Mouse (Mus musculus) kidney, postnatal 0 days (tissue): Measurements from ENCODE around the gene Ush1g. TPM values are rescaled to one million over a fixed set of nuclear protein-coding genes. Genes with fewer than 3 reads are reported as not detected.

Source experiments
- ATAC-seq: fragments of 200-750 bp; cut with Nextera tagmentation; replicated peaks from 2 replicates; pipeline ENCODE4 v1.8.0; 2017; ENCODE audit warnings: low read depth, moderate number of reproducible peaks, moderate TSS enrichment, moderate library complexity; ENCODE audit not compliant: low FRiP score
- DNase-seq: peaks from one replicate; pipeline ENCODE4 v3.0.0-alpha.2; 2016; ENCODE audit warnings: low spot score
- H3K27ac ChIP-seq: fragments of 300-500 bp; sonication (generic); 2 replicates; pipeline ENCODE4 v1.5.1; 2014; ENCODE audit warnings: mild to moderate bottlenecking
- H3K27me3 ChIP-seq: fragments of 300-500 bp; sonication (generic); 2 replicates; pipeline ENCODE4 v1.6.1; 2014; ENCODE audit warnings: low read length, mixed read lengths; ENCODE audit not compliant: insufficient read depth
- H3K36me3 ChIP-seq: fragments of 300-500 bp; sonication (generic); 2 replicates; pipeline ENCODE4 v1.6.1; 2014; ENCODE audit warnings: low read length, mixed read lengths; ENCODE audit not compliant: insufficient read depth
- H3K4me1 ChIP-seq: fragments of 300-500 bp; sonication (generic); replicated peaks from 2 replicates; pipeline ENCODE4 v1.6.1; 2014; ENCODE audit warnings: antibody characterized with exemption, low read length, mixed read lengths; ENCODE audit not compliant: insufficient read depth
- H3K4me2 ChIP-seq: fragments of 300-500 bp; sonication (generic); 2 replicates; pipeline ENCODE4 v1.6.1; 2014; ENCODE audit warnings: mild to moderate bottlenecking, low read length, moderate library complexity, mixed read lengths
- H3K4me3 ChIP-seq: fragments of 300-500 bp; sonication (generic); replicated peaks from 2 replicates; pipeline ENCODE4 v1.5.1; 2014; ENCODE audit warnings: low read depth, low read length
- H3K9ac ChIP-seq: fragments of 300-500 bp; sonication (generic); 2 replicates; pipeline ENCODE4 v1.6.1; 2014; ENCODE audit warnings: low read depth, low read length
- H3K9me3 ChIP-seq: fragments of 300-500 bp; sonication (generic); replicated peaks from 2 replicates; pipeline ENCODE4 v1.6.1; 2016; ENCODE audit warnings: low read length, inconsistent platforms, mixed read lengths
- CTCF ChIP-seq: IDR thresholded peaks from 2 replicates; pipeline ENCODE4 v1.5.1; 2016; ENCODE audit warnings: antibody characterized with exemption, low read depth, mild to moderate bottlenecking, moderate library complexity
- WGBS: fragments of 180-500 bp; shearing (Covaris S2); extraction: QIAGEN DNeasy Blood & Tissue Kit; methylation state at CpG from one replicate; pipeline ENCODE4 v1.1.7; 2014; 5-methylcytosine and 5-hydroxymethylcytosine counted together
- polyA plus RNA-seq: library from polyadenylated mRNA; unstranded; fragments of >200 nt; fragmentation: Nextera tagmentation; extraction: Ambion mirVana; gene quantifications from 2 replicates; pipeline ENCODE4 v1.2.1, GENCODE M21; 2015

The Ush1g gene
- polyA plus RNA-seq, 1 experiment from 2014 or later, result not detected

DNA sequence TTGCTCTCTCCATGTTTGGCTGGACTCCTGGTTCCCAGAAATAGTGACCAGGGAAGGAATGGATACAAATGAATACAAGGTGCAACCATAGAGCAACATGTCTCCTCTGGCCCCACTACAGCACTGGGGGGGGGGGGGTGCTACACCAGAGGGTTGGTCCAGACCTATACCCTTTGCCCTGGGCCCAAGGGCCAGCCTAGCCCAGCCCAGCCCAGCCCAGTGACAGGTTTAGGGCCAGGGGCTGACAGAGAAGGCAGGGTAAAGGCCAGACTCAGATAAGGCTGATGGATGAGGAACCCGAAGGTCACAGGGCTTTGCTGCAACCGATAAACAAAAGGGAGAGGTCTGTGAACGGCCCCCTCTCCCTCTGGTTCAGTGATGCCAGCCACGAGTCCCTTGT, 28.1 kb upstream of the Ush1g start:
- Histone ChIP-seq H3K4me3 (no peak overlapping the region), H3K36me3 (no peaks in the 10 kb centered on the region), H3K9ac (no peak overlapping the region), H3K4me1 (no peaks in the 10 kb centered on the region), H3K9me3 (no peaks in the 10 kb centered on the region), H3K27ac (no peak overlapping the region), H3K27me3 (no peaks in the 10 kb centered on the region), H3K4me2 (no peak overlapping the region)
- DNase-seq (no peak), ATAC-seq (no peak)
- 55% methylated on average over 4 of the region's 4 CpGs for WGBS
- TF ChIP-seq CTCF, result no peak

DNA sequence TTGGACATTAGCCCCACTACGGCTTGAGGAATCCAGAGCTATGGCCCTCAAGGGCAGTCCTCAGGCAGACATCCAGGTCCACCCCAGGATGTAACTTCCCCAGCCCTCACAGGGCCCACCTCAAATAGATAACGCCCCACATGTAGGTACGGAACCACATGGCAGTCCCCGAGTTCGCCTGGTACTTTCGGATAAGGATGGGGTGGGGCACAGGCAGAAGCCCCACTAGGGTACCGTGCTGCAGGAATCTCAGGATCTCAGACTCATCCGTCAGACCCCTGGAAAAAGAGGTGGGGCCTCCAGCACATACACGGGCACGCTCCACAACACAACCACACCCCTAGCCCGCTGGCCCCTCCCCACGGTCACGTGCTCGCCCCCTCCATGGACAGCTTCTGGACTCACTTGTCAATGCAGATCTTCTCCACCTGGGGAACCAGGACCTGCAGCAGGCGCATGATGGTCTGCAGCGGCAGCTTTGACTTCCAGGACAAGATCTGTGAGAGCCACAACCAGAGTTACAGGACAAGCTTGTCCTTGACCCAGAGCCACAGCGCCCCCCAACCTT, 26.9 kb upstream of the Ush1g start:
- no peak for TF ChIP-seq CTCF
- Histone ChIP-seq H3K27me3 (peaks cover 5% of the 10 kb centered on the region; the same call in 1 of the 2 replicates), H3K27ac (no peak overlapping the region), H3K4me3 (no peak overlapping the region), H3K9ac (no peak overlapping the region), H3K36me3 (no peaks in the 10 kb centered on the region), H3K4me2 (no peak overlapping the region), H3K4me1 (no peaks in the 10 kb centered on the region), H3K9me3 (no peaks in the 10 kb centered on the region)
- ATAC-seq, result 0 out of 2 replicates have a peak, but pooled peaks have one; percentile 17
- WGBS, result 52% methylated on average over 17 of the region's 17 CpGs
- DNase-seq, result no peak

DNA sequence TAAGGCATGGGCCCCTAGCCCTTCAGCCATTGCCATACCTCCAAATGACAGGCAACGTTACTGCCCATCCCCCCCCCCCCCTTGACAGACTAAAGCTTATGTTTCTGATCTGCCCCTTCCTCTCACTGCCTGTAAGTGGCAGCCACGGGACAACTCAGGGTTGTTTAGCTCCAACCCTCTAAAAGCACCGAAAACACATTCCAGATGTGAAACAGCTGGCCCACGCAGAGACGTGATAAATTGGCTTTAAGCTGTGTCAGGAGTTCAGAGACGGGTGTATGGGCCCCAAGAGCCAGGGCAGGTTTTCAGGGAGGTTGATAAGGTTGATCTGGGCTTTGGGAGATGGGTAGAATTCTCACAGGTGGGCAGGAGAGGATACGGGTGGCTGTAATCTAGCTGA, 23.7 kb upstream of the Ush1g start:
- ATAC-seq (no peak), DNase-seq (no peak)
- peaks cover 5% of the 10 kb centered on the region; the same call in 1 of the 2 replicates for H3K27me3 ChIP-seq
- no peaks in the 10 kb centered on the region for H3K36me3 ChIP-seq
- no peak overlapping the region for H3K9ac ChIP-seq
- H3K27ac ChIP-seq, result no peak overlapping the region
- TF ChIP-seq CTCF, result no peak
- H3K9me3 ChIP-seq, result no peaks in the 10 kb centered on the region
- no peaks in the 10 kb centered on the region for H3K4me1 ChIP-seq
- no peak overlapping the region for H3K4me2 ChIP-seq
- no peak overlapping the region for H3K4me3 ChIP-seq
- WGBS, result 13% methylated on average over 7 of the region's 7 CpGs

DNA sequence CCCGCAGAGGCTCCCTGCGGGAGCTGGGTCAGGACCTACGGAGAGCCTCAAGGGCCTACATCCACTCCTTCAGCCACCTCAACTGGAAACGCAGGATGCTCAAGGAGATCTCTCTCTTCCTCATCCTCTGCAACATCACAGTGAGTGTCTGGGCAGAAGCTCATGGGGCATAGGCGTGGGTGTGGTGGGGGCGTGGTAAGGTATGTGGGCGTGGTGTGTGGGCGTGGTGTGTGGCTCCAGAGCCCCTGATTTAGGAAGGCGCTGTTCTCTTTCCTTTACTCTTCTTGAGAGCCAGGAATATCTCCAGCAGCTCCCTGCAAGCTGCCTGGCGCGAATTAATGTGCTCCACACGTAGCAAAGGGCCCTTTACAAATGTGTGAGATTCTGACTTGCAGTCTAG, 23.1 kb upstream of the Ush1g start:
- H3K27ac ChIP-seq, result no peak overlapping the region
- no peaks in the 10 kb centered on the region for H3K36me3 ChIP-seq
- no peaks in the 10 kb centered on the region for H3K4me1 ChIP-seq
- 13% methylated on average over 12 of the region's 12 CpGs for WGBS
- H3K9me3 ChIP-seq, result no peaks in the 10 kb centered on the region
- H3K9ac ChIP-seq, result no peak overlapping the region
- ATAC-seq (no peak), DNase-seq (no peak)
- no peak for TF ChIP-seq CTCF
- peaks cover 5% of the 10 kb centered on the region; the same call in 1 of the 2 replicates for H3K27me3 ChIP-seq
- no peak overlapping the region for H3K4me3 ChIP-seq
- no peak overlapping the region for H3K4me2 ChIP-seq

DNA sequence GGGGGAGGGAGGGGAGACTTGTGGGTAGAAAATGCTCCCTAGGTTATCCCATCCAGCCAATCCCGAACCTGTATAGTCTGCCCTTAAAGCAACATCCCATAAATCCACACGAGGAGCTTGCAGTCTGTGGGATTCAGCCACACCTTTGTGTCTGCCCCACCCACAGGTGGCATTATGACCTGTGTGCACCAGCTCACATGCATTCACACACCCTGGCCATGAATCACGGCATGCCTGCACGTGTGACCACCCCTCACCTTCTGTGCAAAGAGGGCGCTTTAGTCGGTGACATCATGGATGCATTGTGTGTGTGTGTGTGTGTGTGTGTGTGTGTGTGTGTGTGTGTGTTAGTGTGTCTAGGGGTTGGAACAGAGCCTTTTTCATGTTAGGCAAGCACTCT, 20.0 kb upstream of the Ush1g start:
- H3K27me3 ChIP-seq, result peaks cover 5% of the 10 kb centered on the region; the same call in 1 of the 2 replicates
- WGBS, result 60% methylated on average over 6 of the region's 6 CpGs
- no peaks in the 10 kb centered on the region for H3K36me3 ChIP-seq
- no peak overlapping the region for H3K4me3 ChIP-seq
- H3K9ac ChIP-seq, result no peak overlapping the region
- no peak for TF ChIP-seq CTCF
- no peak overlapping the region for H3K27ac ChIP-seq
- H3K4me1 ChIP-seq, result no peaks in the 10 kb centered on the region
- no peak overlapping the region for H3K4me2 ChIP-seq
- ATAC-seq (no peak), DNase-seq (no peak)
- H3K9me3 ChIP-seq, result no peaks in the 10 kb centered on the region

DNA sequence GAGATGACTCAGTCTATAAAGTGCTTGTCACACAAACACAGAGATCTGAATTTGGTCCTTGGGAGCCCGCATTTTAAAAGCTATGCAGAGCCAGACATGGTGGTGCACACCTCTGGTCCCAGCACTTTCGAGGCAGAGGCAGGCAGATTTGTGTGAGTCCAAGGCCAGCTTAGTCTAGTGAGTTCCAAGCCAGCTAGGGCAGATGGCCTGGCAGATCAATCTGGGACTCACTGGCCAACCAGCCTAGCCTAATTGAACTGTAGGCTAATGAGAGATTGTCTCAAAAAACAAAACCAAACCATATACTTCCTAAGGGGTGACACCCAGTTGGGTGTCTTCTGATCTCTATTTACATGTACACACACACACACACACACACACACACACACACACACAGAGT, 19.4 kb upstream of the Ush1g start:
- Histone ChIP-seq H3K9ac (no peak overlapping the region), H3K4me3 (no peak overlapping the region), H3K27me3 (peaks cover 9% of the 10 kb centered on the region; the same call in 1 of the 2 replicates), H3K4me1 (no peaks in the 10 kb centered on the region), H3K9me3 (no peaks in the 10 kb centered on the region), H3K27ac (no peak overlapping the region), H3K36me3 (no peaks in the 10 kb centered on the region), H3K4me2 (no peak overlapping the region)
- no peak for TF ChIP-seq CTCF
- ATAC-seq, result no peak
- no peak for DNase-seq
- WGBS, result 71% methylated on average over 2 of the region's 2 CpGs

DNA sequence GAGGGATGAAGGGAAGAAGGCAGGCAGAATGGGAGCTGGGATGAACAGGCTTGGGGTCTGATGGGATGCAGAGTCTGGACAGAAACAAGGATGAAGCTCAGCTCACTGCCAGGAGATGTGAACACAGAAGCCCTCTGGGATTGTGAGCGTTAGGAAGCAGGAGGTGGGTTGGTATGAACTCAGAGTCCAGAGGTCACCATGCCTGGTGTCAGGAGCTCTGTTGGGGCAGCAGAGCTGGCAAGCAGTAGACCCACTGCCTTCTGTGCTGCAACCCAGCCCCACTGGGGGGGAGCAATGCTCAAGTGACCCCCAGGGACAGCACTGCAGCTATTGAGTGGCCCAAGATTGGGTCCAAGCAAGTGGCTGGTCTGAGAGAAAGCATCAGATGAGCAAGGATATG, 16.0 kb upstream of the Ush1g start:
- H3K4me3 ChIP-seq, result no peak overlapping the region
- no peak overlapping the region for H3K4me2 ChIP-seq
- H3K27me3 ChIP-seq, result peaks cover 16% of the 10 kb centered on the region
- no peaks in the 10 kb centered on the region for H3K9me3 ChIP-seq
- DNase-seq (no peak), ATAC-seq (no peak)
- WGBS, result 69% methylated on average over 1 of the region's 1 CpGs
- H3K9ac ChIP-seq, result no peak overlapping the region
- H3K36me3 ChIP-seq, result no peaks in the 10 kb centered on the region
- no peaks in the 10 kb centered on the region for H3K4me1 ChIP-seq
- no peak for TF ChIP-seq CTCF
- no peak overlapping the region for H3K27ac ChIP-seq
